Mouse (Mus musculus): Measurements from ENCODE around the gene Ptprd.

- TF ChIP-seq GATA1 (IDR thresholded peaks at IDR 0.05; ENCODE audit: borderline replicate concordance, low read length) (no peak), FLI1 (IDR thresholded peaks at IDR 0.05; ENCODE audit: low read length) (no peak)
Measured at GRCm38 (mm10) chr4:76846265-76846664, 1365.5 kb downstream of the Ptprd start.
